Mouse (Mus musculus): Measurements from ENCODE around the gene Ccdc173.

Gene Ccdc173

DNA sequence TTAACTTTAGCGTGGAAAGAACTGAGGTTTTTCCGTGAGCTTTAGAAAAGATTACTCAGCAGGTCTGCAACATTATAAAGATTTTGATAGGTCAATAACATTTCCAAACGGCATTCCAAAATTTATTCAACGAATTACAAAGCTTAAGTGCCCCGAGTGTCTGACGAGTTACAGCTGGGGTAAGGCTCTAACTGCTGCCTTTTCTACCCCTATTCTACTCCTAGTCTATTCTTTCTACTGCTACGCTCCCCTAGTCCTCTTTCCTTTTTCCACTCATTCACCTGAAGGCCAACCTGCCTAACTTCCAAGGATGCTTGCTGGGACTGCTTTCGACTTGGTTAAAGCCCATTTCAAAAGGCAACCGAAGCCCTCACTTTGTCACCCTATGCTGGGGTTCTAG lies 401 bp downstream of the Ccdc173 start:
- DNase-seq (ENCODE audit: low spot score): no peak

DNA sequence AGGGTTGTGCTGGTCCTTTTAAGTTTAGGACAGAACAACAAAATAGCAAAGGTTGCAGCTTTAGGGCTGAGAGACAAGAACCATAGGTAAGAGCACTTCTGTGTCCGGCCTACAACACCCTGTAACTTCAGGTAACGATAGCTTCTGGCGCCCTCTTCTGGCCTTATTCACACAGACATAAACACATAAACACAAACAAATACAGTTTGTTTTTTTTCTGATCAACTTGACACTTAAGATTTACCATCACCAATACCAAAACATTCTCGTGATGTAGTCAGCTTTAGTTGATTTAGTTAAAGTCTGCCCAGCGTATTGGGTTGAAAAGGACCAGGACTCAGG lies 10.6 kb downstream of the Ccdc173 start:
- peak; percentile 28 for DNase-seq (ENCODE audit: low spot score)

DNA sequence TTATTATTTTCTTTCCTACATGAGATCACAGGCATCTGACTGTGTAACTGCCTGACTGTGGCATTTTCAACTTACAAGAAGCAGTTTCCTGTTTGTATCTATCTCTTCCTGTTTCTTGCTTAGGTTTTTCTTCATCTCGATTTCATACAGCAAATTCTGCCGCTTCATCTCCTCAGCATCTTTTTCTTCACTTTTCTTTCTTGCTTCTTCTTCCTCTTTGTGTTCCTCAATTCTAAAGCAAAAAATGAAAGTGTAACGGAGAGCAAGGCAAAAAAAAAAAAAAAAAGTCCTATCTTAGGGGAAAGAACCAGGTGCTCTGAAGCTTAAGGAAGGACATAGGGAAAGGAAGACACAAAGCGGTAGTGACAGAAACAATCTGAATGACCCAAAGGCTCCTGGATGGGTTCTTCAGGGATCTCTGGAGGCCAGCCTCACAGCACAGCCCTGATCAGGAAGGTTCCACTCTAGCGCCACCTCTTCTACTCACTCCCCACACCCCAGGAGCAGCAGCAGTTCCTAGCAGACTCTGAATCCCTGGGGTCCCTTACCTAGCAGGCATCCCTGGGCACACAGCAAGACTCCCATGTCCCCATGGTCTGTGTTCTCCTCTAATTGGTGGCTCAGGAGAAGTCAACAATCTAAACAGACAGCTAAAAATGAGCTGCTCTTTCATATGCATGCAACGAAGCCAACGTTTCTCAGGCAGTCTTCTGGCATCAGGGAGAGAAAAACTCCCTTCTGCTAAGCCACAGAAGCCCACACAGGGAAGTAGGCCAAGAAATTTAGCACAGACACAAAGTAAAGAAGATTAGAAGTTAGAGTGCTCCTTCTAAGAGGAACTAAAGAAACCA lies 11.2 kb downstream of the Ccdc173 start:
- no peak for DNase-seq (ENCODE audit: low spot score)

DNA sequence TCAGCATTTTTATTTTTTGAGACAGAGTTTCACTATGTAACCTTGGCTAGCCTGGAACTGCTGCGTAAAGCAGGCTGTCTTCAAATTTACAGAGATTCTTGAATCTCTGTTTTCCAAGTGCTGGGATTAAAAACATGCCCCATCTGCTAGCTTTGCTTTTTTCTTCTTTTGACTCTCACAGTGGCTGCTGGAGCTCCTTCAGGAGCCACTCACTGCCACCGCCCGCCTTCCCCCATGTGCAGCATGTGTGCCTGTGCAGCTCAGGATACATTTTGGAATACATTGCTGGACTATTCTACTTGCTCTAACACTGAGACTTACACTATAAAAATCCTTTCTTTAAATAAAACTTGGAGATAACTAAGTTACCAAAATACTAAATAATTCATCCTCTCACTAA lies 16.0 kb downstream of the Ccdc173 start:
- DNase-seq (ENCODE audit: low spot score): no peak

DNA sequence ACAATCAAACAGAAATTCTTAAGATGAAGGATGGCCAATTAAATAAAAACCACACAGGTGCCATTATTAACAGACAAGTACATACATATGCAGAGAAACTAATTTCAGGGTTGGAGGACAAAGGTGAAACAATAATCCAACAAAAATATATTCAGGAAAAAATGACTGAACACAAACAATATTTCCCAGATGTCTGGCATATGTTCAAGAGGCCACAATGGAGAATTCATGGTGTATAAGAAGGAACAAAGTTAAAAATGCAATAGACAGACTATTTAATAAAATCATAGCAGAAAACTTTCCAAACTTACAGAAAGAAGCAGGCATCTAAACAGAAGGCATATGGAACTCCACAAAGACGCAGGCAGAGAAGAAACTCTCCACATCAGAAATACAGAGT lies 24.7 kb downstream of the Ccdc173 start:
- peak; percentile 45 for DNase-seq (ENCODE audit: low spot score)

DNA sequence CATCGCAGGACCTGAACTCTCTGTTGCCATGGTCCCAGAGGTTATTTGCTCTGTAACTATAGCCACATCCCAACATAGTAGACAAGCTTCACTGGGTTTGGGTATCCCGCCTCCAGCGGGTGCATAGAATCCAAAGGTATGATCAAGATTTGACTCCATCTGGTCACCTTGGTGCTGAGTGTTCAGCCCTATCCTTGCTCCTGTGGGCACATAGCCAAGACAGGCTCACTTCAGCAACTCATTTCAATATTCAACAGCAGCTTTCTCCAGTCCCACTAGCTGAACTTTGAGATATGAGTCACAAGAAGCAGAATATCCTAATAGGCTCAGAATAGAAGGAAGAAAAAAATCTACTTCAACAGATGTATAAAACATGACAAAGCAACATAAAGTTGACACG lies 26.0 kb downstream of the Ccdc173 start:
- DNase-seq (ENCODE audit: low spot score): no peak

DNA sequence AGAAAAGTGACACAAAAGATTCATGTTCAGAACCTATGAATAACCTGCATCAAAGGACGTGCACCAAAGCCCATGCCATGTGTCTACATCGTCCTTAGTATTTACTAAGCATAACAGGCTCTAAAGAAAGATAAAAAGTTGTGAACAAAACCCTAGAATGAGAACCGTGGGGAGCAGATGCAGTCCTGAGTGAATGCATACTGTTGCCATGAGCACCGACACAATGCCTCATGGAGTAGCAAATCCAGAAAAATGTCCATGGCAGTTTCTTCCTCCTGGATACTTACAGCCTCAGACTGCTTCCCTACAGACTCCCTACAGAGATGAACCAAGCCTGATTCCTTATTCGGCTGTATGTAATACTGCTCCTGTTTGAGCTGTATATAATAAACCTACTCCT lies 28.4 kb downstream of the Ccdc173 start:
- DNase-seq (ENCODE audit: low spot score): no peak

DNA sequence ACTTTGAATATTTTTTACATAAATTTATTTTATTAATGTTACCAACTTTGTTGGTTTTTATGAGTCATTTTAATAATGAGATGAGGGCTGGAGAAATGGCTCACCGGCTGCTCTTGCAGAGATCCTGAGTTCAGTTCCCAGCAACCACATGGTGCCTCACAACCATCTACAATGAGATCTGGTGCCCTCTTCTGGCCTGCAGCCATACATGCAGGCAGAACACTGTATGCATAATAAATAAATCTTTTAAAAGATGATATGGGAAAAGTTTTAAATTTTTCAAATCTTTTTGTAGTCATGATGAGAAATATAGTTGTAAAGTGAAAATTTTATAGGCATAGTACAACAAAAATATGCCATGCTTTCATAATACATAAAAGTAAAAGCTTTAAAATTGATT lies 44.3 kb downstream of the Ccdc173 start:
- no peak for DNase-seq (ENCODE audit: low spot score)

DNA sequence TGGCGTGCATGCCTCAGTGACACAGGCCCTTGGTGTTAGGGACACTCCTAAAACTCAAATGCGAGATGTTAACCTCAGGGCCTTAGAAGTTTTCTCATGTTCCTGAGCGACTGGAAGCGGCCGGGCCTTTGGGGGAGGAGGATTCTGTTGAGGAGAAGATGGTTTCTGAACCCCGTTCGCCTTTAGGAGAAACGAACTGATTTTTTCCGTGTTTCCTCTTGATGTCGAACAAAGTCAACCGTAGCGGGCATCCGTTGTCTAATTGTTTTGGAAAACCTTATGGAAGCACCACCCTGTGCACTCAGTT lies 65.9 kb downstream of the Ccdc173 start:
- DNase-seq (ENCODE audit: low spot score): no peak

DNA sequence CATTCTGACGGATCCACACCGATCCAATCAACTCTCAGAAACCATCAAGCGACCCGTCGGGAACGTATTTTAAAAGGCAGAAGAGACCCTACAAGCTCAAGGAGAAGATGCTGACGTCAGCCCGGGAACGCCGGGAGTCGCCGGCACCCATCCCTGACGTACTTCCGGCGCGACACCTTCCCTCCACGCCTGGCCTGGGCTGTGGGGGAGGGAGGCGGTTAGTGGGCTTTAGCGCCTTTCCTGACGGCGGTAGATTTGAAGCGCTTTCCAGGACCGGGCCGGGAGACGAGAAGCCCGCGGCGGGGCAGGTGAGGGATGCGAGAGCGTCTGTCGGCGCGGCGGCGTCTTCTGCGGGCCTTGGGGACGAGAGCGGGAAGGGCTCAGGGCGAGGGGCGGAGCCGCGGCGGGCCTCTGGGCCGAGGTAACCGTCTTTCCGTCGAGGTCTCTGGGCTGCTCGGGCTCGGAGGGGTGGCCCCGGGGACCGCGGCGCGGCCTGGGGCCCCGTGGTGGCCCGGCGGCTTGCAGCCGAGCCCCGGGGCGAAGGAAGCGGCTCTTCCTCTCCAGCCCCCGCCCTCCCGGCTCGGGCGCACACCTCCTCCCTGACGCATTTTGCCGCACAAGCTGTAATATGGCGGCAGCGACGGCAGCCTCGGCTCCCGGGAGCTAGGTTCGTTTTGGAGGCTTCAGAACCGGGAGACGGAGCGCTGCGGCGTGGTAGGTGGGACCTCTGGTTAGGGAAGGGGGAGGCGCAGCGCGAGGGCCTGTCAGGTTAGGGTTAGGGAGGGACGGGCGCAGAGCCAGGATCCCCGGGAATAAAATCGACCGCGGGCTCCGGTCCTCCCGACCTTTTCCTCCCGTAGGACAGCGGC lies 66.5 kb downstream of the Ccdc173 start:
- DNase-seq (ENCODE audit: low spot score): peak; percentile 96

DNA sequence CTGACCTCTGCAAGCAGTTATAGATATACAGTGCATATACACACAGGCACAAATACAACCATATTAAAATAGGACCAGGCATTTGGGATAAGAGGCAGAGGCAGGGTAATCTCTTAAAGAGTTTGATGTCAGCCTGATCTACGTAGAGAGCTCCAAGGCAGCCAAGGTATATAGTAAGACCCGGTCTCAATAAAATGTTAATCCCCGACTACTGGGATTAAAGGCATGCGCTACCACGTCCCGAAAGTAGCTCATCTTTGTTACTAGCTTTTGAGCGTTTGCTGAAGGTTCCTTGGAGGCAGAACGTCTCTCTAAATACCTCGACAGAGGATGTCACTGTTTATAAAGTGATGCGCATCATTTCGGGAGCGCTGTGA lies 67.1 kb downstream of the Ccdc173 start, which contains the start of gene Ppig:
TSS of gene Ppig (plus strand) at position 273 of the 377 bp plus-strand sequence.
- DNase-seq (ENCODE audit: low spot score): no peak

DNA sequence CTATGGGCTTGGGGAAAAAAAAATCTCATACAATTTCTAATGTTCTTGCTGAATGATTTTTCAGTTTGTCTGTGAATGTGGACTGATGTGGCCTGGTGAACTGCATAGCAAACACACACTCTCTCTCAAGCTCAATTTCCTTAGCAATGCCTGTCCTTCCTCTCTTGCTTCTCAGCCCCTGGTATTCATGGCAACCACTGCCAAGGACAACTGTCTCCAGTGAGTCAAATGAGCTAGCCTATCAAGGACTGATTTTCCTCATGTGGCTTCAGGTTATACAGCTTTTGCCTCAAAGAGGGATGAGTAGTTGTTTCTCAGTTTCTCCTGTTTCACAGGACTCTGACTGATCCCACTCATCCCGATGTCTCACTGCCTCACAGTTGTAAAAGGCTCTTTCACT lies 70.3 kb downstream of the Ccdc173 start:
- no peak for DNase-seq (ENCODE audit: low spot score)

DNA sequence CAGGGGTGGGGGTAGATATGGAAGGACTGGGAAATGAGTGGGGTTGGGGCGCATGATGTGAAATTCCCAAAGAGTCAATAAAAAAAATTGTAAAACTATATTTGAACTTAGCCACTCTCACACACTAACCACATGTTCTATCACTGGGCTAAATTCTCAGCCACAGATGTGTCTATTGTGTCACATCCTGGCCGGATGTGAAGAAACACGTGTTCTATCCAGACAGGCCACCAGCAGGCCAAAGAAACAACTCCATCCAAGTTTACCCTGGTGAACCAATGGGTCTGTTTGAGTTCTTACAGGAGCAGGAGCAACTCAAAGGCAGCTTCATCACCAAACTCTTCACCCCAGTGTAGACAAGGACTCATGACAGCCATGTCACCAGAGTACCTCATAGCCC lies 72.9 kb downstream of the Ccdc173 start:
- DNase-seq (ENCODE audit: low spot score): peak; percentile 29

DNA sequence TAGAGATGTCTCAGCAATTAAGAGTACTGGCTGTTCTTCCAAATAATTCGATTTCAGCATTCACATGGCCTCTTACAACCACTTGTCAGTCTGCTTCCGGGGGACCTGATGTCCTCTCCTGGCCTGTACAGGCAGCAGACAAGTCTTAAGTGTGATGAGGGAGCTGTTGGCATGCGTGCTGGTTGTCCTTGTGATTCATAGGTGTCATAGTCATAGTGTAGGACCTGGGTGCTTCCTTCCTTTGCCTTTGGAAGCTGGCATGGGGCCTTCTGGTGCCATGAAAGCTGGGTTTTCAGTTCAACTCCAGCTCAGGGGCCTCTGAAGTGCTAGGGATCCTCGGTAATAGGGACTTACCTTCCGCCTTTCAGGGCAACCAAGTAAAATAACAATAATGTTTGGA lies 75.2 kb downstream of the Ccdc173 start:
- no peak for DNase-seq (ENCODE audit: low spot score)

DNA sequence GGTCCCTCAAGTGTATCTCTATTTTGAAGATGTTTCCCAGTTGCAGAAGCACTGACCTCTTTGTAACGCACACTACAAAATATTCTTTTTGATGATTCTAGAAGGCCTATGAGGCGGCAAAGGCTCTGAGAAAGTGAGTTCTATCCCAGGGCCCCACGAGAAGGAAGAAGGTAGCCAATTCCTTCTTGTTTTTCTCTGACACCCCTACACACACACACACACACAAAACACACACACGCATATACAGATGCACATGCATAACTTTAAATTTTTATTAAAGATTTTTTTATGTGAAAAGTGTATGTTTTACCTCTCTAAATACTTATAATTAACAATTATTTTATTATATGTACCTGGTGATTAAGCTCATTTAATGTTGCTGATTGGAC lies 75.8 kb downstream of the Ccdc173 start:
- no peak for DNase-seq (ENCODE audit: low spot score)

DNA sequence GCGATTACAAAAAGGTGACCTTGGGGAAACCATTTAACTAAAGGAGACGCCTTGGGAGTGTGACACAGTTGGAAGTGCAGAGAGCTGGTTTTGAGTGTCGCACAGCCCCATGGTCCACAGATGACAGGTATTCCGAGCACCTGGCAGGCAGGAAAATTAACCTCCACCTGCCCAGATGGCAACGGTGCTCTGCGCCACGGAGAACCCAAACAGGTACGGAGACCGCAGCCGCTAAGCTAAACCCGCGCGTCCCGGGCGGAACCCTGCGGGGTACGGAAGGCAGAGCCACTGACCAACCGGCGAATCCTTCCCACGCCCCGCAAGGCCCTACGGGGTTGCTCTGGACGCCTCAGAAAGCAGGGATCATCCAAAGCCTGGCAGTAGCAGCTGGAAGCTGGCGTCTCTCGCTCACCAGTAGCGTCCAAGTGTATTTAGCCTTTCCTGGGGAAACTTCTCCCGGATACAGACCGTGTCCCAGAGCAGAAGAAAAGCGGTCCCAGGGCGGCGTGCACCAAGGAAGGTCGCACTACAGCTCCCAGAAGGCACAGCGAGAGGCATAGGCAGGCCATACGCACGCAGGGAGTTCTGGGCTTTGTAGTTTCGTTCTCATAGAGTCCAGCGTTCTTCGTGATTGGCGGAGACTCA lies 76.3 kb downstream of the Ccdc173 start, which contains the start of gene Fastkd1:
TSS of gene Fastkd1 (minus strand) at position 536 of the 645 bp plus-strand sequence.
- peak; percentile 89 for DNase-seq (ENCODE audit: low spot score)

DNA sequence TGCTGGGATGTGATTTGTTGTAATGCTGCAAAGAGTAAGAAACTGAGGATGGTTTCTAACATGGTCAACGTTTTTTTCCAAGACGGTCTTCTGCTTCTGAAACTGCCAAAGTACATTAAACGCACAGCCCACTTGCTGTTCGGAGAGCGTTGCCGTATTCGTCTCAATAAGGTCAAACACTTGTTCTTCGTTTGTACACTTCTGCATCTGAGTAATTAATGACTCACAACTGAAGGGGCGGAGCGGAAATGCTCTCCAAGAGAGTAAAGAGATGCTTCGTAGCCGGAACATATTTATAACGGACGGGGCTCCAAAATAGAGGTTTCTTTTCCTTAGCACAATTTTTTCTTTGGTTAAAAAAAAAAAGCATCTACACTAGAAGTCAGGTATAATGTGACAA lies 77.2 kb downstream of the Ccdc173 start:
- no peak for DNase-seq (ENCODE audit: low spot score)
